8 mouse cellular contexts compared by ENCODE assay signal in genomic region chr4:95966928-95967724, GRCm38 (mm10). TPM values are rescaled to one million over a fixed set of nuclear protein-coding genes. Genes with fewer than 3 reads are reported as not detected.
DNase-seq lines count a peak whose midpoint lies in the region; ATAC-seq and TF ChIP-seq lines count a peak whose summit lies in the region.

TSS of gene Hook1 (plus strand) at chr4:95967240.

- peak within 1 kb of the TSS; percentile 68 for H3K4me2 ChIP-seq in limb, embryonic 11.5 days (ENCODE audit: low read depth, severe bottlenecking)
- H3K4me2 ChIP-seq in midbrain, embryonic 12.5 days (replicated peaks), result peak within 1 kb of the TSS; percentile 89

- no peaks in the 10 kb centered on the region for H3K36me3 ChIP-seq in limb, embryonic 11.5 days (ENCODE audit: control insufficient read depth, insufficient read depth, low read length)
- no peaks in the 10 kb centered on the region for H3K36me3 ChIP-seq in midbrain, embryonic 12.5 days

- DNase-seq in brain, embryonic 14.5 days (ENCODE audit: low read depth), result peak; percentile 99
- peak; percentile 82 to 83 for DNase-seq in heart, adult 9 months (ENCODE audit: low spot score in 2 of 2)
- peak; percentile 98 to 99 for DNase-seq in kidney, adult 8-10 months
- DNase-seq in limb, embryonic 11.5 days (ENCODE audit: low spot score), result peak; percentile 94
- DNase-seq in skeletal muscle tissue, adult 2 months (ENCODE audit: low read depth, low spot score), result peak; percentile 95
- peak; percentile 97 for DNase-seq in yolk sac, embryonic 10.5 days (ENCODE audit: low spot score)

- TF ChIP-seq CTCF in brain, embryonic 14.5 days (IDR thresholded peaks at IDR 0.05; ENCODE audit: borderline replicate concordance, extremely low read depth, insufficient read depth, insufficient read length), result no peak

- H3K9me3 ChIP-seq in limb, embryonic 11.5 days (ENCODE audit: control insufficient read depth, low read length), result no peaks in the 10 kb centered on the region
- H3K9me3 ChIP-seq in midbrain, embryonic 12.5 days, result no peaks in the 10 kb centered on the region

- peak; percentile 60 for ATAC-seq in erythroblast, adult 5-6 weeks (replicated peaks; ENCODE audit: low FRiP score, poor library complexity, severe bottlenecking)
- ATAC-seq in limb, embryonic 11.5 days (ENCODE audit: insufficient number of reproducible peaks, low FRiP score, low TSS enrichment, low read depth), result peak; percentile 100
- ATAC-seq in midbrain, embryonic 12.5 days (ENCODE audit: low FRiP score, low read depth), result peak; percentile 100

- H3K27ac ChIP-seq in limb, embryonic 11.5 days (replicated peaks; ENCODE audit: low read depth, low read length), result no peak within 1 kb of the TSS
- peak within 1 kb of the TSS; percentile 75 for H3K27ac ChIP-seq in midbrain, embryonic 12.5 days (replicated peaks)

- no peaks in the 10 kb centered on the region for H3K27me3 ChIP-seq in limb, embryonic 11.5 days (ENCODE audit: control insufficient read depth, insufficient read depth, low read length)
- no peaks in the 10 kb centered on the region for H3K27me3 ChIP-seq in midbrain, embryonic 12.5 days

- peak within 1 kb of the TSS; percentile 58 for H3K9ac ChIP-seq in limb, embryonic 11.5 days (ENCODE audit: low read length)
- H3K9ac ChIP-seq in midbrain, embryonic 12.5 days (replicated peaks), result peak within 1 kb of the TSS; percentile 72

- H3K4me1 ChIP-seq in limb, embryonic 11.5 days (ENCODE audit: control insufficient read depth, insufficient read depth, low read length), result no peaks in the 10 kb centered on the region
- peaks cover 5% of the 10 kb centered on the region; the same call in 1 of the 2 replicates for H3K4me1 ChIP-seq in midbrain, embryonic 12.5 days

- WGBS in limb, embryonic 11.5 days, result 0% methylated on average over 72 of the region's 82 CpGs
- WGBS in midbrain, embryonic 12.5 days, result under 1% methylated on average over 81 of the region's 82 CpGs

- peak; percentile 67 for TF ChIP-seq POLR2A in brain, embryonic 14.5 days (IDR thresholded peaks at IDR 0.05; ENCODE audit: borderline replicate concordance, extremely low read depth, insufficient read depth, insufficient read length, poor library complexity, severe bottlenecking)

- H3K4me3 ChIP-seq in limb, embryonic 11.5 days (ENCODE audit: low read depth, low read length), result peak within 1 kb of the TSS; percentile 46
- H3K4me3 ChIP-seq in midbrain, embryonic 12.5 days, result peak within 1 kb of the TSS; percentile 69

RNA-seq across cellular contexts. Expression of gene Hook1, which starts in this region (rescaled TPM):
- polyA plus RNA-seq in brain, embryonic 14.5 days (2012; rRNA removed), result 60.4 and 67.7 TPM in 2 replicates
- 0.19 and 4.6 TPM in 2 replicates for total RNA-seq in erythroblast, adult 5-6 weeks (2015; ENCODE audit: low replicate concordance)
- total RNA-seq in erythroblast, adult 5-6 weeks (2017; ENCODE audit: low replicate concordance), result 2.1 and 12.8 TPM in 2 replicates
- 16.4 and 19.0 TPM in 2 replicates for polyA plus RNA-seq in limb, embryonic 11.5 days (2014; fragmentation: Nextera tagmentation; extraction: Ambion mirVana)
- 38.6 and 45.3 TPM in 2 replicates for polyA plus RNA-seq in midbrain, embryonic 12.5 days (2016; fragmentation: Nextera tagmentation; extraction: Ambion mirVana)
